Mouse (Mus musculus) layer of hippocampus, postnatal 36 days (tissue): ENCODE results near the gene Hus1. TPM values are rescaled to one million over a fixed set of nuclear protein-coding genes. Genes with fewer than 3 reads are reported as not detected.

ENCODE experiments used
- DNase-seq, 2 experiments: peaks; one replicate each; pipeline ENCODE4 v3.0.0; 2022
- total RNA-seq, 2 experiments: library from RNA; stranded (reverse); gene quantifications; 2 replicates each; pipeline ENCODE4 v1.2.3; 2021

The Hus1 gene
- total RNA-seq, 2 experiments from 2014 or later = 13.2 to 16.2 TPM

- no peak for DNase-seq
These were observed 32.8 kb downstream of the Hus1 start for GRCm38 (mm10) chr11:8978154-8978553.

DNA sequence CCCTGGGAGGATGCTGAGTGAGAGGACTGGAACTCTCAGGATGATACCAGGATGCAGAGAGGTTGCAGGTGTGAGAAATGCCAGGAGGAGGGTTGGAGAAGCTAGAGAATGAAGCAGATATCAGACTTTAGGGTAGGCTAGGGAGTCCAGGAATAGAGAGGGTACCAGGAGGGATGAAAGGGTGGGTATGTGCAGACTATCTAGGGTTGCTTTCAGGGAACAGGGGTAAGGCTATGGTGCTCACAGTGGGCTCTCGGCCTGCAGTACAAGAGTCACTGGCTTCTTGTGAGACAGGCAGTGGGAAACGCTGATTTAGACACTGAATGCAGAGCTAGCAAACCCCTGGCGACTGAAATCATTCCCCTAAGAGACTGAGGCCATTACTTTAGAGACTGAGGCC is 37.8 kb downstream of the Hus1 start, which contains the start of gene Pkd1l1:
TSS of gene Pkd1l1 (minus strand) at position 101 of the 400 bp plus-strand sequence.
- DNase-seq = no peak

- no peak for DNase-seq
These were observed 38.9 kb downstream of the Hus1 start for GRCm38 (mm10) chr11:8972093-8972492.

DNA sequence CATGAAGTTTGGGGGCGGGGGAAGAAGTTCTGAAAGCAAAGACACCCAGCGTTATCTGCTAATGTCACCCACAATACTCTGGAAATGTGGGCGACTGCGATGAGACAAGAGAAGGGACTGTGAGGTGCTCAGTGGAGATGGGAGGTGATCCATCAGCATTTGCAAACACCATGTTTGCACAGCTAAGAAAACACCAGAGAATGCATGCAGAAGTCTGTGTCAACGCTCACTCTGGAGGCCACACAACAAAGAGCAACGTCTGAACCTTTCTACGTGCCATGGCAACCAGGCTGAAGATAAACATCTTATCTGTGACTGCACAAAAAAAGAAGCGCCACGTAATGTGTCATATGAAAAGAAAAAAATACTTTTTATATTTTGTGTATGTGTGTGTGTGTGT is 40.5 kb downstream of the Hus1 start:
- no peak for DNase-seq

DNA sequence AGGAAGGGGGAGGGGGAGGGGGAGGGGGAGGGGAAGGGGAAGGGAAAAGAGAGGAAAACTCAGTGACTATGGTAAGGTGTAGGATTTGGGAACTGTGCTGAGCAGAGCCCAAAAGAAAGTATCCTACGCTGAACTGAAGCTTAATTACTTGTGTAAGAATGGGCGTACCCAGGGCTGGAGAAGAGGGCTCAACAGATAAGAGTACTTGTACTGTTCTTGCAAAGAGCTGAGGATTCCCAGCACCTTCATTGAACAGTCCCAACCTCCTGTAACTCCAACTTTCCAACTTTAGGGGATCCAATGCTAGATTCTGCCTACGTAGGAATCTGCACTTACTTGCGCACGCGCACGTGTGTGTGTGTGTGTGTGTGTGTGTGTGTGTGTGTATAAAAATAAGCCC is 42.9 kb downstream of the Hus1 start:
- DNase-seq = no peak

DNA sequence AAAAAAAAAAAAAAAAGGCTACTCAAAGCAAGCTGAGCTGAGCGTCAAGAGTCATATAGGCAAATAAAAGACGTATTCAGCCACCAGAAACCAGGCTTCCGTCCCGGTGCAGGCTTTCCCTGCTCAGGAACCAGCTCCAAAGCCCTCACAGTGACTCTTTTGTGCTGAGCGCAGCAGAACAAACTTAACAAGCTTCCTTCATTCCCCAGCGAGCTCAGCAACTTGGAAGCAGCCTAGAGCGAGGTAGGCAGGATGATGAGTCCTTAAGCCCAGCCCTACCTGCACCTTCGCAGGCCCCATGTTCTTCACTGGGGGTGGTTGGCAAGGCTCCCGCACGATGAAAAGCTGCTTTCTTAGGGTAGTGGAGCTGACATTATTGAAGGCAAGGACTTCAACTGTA is 52.4 kb downstream of the Hus1 start:
- peak; percentile 16 to 34 for DNase-seq

DNA sequence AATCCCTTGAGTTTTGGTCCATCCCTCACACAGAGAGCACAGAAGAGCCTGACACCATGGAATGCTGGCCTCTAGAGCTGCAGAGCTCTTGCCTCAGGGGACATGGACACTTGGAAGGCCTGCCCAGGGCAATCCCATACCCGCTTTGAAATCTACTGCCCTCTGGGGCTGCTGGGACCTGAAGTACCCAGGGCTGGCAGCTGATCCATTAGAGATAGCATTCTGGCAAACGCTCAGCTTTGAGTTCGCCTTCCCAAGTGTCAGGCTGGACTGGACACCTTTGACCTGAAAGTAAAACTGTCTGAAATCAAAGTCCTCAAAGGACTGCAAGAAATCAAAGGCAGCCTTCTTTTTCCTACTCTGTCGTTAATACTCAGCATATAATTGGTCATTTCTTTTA is 52.9 kb downstream of the Hus1 start:
- no peak for DNase-seq

DNA sequence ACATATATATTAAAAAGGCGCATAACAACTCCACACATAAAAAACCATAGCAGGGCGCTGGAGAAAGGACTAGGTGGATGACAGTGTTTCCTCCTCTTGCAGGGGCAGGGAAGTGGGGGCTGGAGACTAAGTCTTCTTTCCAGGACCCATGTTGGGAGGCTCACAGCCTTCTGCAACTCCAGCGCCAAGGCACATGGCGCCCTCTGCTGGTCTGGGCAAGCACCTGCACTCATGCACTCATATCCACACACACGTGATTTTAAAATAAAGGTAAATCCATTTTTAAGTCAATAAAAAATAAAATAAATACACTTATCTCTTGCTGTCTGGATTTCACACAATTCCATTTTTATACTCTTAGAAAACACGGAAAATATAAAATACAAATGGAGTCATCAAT is 54.0 kb downstream of the Hus1 start:
- no peak for DNase-seq

DNA sequence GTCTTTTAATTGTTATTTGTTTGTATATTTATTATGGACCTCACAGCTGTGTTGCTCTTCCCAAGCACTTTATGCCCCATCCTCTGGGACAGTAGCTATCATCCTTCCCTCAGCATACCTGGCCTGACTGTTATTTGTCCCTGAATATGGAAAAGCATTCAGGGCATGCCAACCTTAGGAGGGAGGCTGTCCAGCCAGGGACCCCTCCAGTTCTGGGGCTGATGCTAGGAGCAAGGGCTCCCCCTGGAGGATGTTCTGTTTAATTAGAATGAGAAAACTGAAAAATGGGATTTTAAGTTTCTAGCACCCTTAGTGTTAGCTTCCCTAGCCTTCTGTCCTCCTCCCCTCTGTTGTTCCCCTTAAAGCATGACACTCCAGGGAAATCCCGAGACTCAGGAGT is 55.3 kb downstream of the Hus1 start:
- peak in 1 of 2 experiments; percentile 24 for DNase-seq

- DNase-seq = no peak
These were observed 61.1 kb downstream of the Hus1 start for GRCm38 (mm10) chr11:8949765-8950430.

DNA sequence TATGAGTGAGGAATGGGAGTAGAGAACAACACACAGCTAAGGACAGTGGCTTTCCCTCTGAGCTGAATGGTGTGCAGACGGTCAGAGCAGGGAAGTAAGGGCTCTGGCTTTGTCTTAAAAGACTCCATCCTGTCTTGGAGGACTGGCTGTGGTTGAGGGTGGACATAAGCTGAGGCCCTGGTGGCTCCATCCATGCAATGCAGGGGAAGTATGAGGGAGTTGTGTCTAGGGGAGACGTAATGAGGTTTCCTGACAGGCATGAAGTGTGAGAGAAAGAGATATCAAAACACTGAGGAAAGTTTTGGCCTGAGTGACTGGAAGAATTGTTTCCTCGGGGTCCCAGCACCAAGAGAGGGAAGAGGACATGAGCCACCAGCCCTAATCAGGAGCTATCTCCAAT is 62.1 kb downstream of the Hus1 start:
- DNase-seq = no peak

GRCm38 (mm10) chr11:8944114-8944513 is 66.9 kb downstream of the Hus1 start:
- DNase-seq = no peak

Other genes with a start within 250 kb of the Hus1 start
- gene Pkd1l1, start 37.9 kb downstream of the Hus1 start, total RNA-seq = under 1 TPM in 1 of 2 experiments, not detected in 1; 0.07 TPM
- gene Gm11992, start 37.4 kb upstream of the Hus1 start, total RNA-seq = 1 to 10 TPM in 1 of 2 experiments, under 1 TPM in 1; 0.87 to 1.3 TPM
- gene Sun3, start 37.8 kb upstream of the Hus1 start, total RNA-seq = under 1 TPM; 0.60 to 0.73 TPM
- gene Upp1, start 106.9 kb upstream of the Hus1 start, total RNA-seq = 1 to 10 TPM; 1.8 to 2.9 TPM
- gene Abca13, start 180.8 kb upstream of the Hus1 start, total RNA-seq = under 1 TPM in 1 of 2 experiments, not detected in 1; 0.02 TPM